Mouse (Mus musculus): ENCODE measurements around the gene E2f6. TPM values are rescaled to one million over a fixed set of nuclear protein-coding genes. Genes with fewer than 3 reads are reported as not detected.

E2f6 gene
- total and polyA plus RNA-seq, 2 experiments from 2014 or later: 20.0 to 21.2 TPM

GRCm38 (mm10) chr12:16876667-16877066 lies 65.9 kb downstream of the E2f6 start:
- TF ChIP-seq CTCF (IDR thresholded peaks at IDR 0.05; ENCODE audit: low read depth): no peak
- Histone ChIP-seq H3K36me3 (ENCODE audit: insufficient read depth, low read length) (no peaks in the 10 kb centered on the region), H3K27ac (peak overlapping the region; percentile 22; the same call in 1 of the 2 replicates), H3K9ac (replicated peaks; ENCODE audit: low read length) (no peak overlapping the region), H3K9me3 (ENCODE audit: low read length) (no peaks in the 10 kb centered on the region), H3K4me2 (ENCODE audit: low read depth, low read length) (no peak overlapping the region), H3K4me3 (ENCODE audit: low read length) (no peak overlapping the region), H3K4me1 (ENCODE audit: insufficient read depth, low read length) (0 out of 2 replicates have a peak, but pooled peaks cover 6% of the 10 kb centered on the region), H3K27me3 (ENCODE audit: insufficient read depth, low read length) (no peaks in the 10 kb centered on the region)
- DNase-seq (ENCODE audit: low spot score): no peak
- no peak for ATAC-seq
- WGBS: 58% methylated on average over 3 of the region's 3 CpGs

DNA sequence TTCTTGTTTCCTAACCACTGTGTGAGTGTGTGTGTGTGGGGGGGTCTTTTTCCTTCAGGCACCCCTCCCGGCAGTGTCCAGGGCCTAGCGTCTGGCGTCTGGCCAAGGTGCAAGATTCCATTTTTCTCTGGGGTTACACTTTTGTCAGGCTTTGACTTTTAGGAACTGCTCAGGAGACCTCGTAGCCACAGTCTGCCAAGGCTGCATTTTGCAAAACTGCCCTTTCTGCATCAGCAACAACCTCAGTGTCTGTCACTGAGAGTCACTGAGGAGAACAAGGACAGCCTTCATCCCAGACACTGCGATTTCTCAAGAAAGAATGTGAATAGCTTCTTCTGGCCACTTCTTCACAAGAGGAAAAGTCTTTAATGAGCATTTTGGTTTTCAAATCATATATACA lies 66.4 kb downstream of the E2f6 start:
- no peak overlapping the region for H3K4me2 ChIP-seq (ENCODE audit: low read depth, low read length)
- ATAC-seq (no peak), DNase-seq (ENCODE audit: low spot score) (no peak)
- no peaks in the 10 kb centered on the region for H3K9me3 ChIP-seq (ENCODE audit: low read length)
- H3K27me3 ChIP-seq (ENCODE audit: insufficient read depth, low read length): no peaks in the 10 kb centered on the region
- no peak overlapping the region for H3K4me3 ChIP-seq (ENCODE audit: low read length)
- WGBS: 46% methylated on average over 5 of the region's 5 CpGs
- no peak for TF ChIP-seq CTCF (IDR thresholded peaks at IDR 0.05; ENCODE audit: low read depth)
- H3K36me3 ChIP-seq (ENCODE audit: insufficient read depth, low read length): no peaks in the 10 kb centered on the region
- H3K27ac ChIP-seq: peak overlapping the region; percentile 22; the same call in 1 of the 2 replicates
- 0 out of 2 replicates have a peak, but pooled peaks cover 6% of the 10 kb centered on the region for H3K4me1 ChIP-seq (ENCODE audit: insufficient read depth, low read length)
- no peak overlapping the region for H3K9ac ChIP-seq (replicated peaks; ENCODE audit: low read length)

GRCm38 (mm10) chr12:16877679-16878078 lies 66.9 kb downstream of the E2f6 start:
- no peaks in the 10 kb centered on the region for H3K9me3 ChIP-seq (ENCODE audit: low read length)

GRCm38 (mm10) chr12:16879369-16879768 lies 68.6 kb downstream of the E2f6 start:
- DNase-seq (ENCODE audit: low spot score): no peak
- ATAC-seq: no peak

More at GRCm38 (mm10) chr12:16877679-16878078, 66.9 kb downstream of the E2f6 start:
- ATAC-seq (no peak), DNase-seq (ENCODE audit: low spot score) (no peak)
- 0 out of 2 replicates have a peak, but pooled peaks cover 6% of the 10 kb centered on the region for H3K4me1 ChIP-seq (ENCODE audit: insufficient read depth, low read length)
- H3K36me3 ChIP-seq (ENCODE audit: insufficient read depth, low read length): no peaks in the 10 kb centered on the region
- no peak for TF ChIP-seq CTCF (IDR thresholded peaks at IDR 0.05; ENCODE audit: low read depth)
- H3K27ac ChIP-seq: no peak overlapping the region
- H3K27me3 ChIP-seq (ENCODE audit: insufficient read depth, low read length): no peaks in the 10 kb centered on the region
- H3K4me3 ChIP-seq (ENCODE audit: low read length): no peak overlapping the region
- no peak overlapping the region for H3K4me2 ChIP-seq (ENCODE audit: low read depth, low read length)
- 35% methylated on average over 1 of the region's 1 CpGs for WGBS
- H3K9ac ChIP-seq (replicated peaks; ENCODE audit: low read length): no peak overlapping the region

DNA sequence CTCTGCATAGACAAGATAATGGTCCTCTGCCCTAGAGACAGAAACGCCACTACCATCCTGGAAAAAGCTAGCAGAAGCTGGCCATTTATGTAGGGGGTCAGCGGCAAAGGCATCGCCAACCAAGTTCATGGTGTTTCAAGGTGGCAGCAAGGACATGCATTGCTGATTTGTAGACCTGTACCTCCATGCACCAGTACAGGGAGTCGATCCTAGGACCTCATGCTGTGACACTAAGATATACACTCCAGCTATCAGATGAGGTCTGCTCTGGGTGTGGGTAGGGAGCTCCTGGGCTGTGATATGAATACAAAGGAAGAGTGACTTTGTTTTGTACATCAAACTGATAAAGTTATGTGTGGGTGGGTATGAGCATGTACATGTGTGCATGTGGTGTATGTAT lies 69.3 kb downstream of the E2f6 start:
- H3K9ac ChIP-seq (replicated peaks; ENCODE audit: low read length): no peak overlapping the region
- H3K27ac ChIP-seq: no peak overlapping the region
- H3K4me2 ChIP-seq (ENCODE audit: low read depth, low read length): no peak overlapping the region
- H3K4me3 ChIP-seq (ENCODE audit: low read length): no peak overlapping the region
- 94% methylated on average over 4 of the region's 4 CpGs for WGBS
- no peaks in the 10 kb centered on the region for H3K9me3 ChIP-seq (ENCODE audit: low read length)
- no peak for DNase-seq (ENCODE audit: low spot score)
- H3K27me3 ChIP-seq (ENCODE audit: insufficient read depth, low read length): no peaks in the 10 kb centered on the region
- ATAC-seq: no peak
- TF ChIP-seq CTCF (IDR thresholded peaks at IDR 0.05; ENCODE audit: low read depth): no peak
- 0 out of 2 replicates have a peak, but pooled peaks cover 3% of the 10 kb centered on the region for H3K4me1 ChIP-seq (ENCODE audit: insufficient read depth, low read length)
- no peaks in the 10 kb centered on the region for H3K36me3 ChIP-seq (ENCODE audit: insufficient read depth, low read length)

More at GRCm38 (mm10) chr12:16879369-16879768, 68.6 kb downstream of the E2f6 start:
- Histone ChIP-seq H3K9ac (replicated peaks; ENCODE audit: low read length) (no peak overlapping the region), H3K4me2 (ENCODE audit: low read depth, low read length) (no peak overlapping the region), H3K36me3 (ENCODE audit: insufficient read depth, low read length) (no peaks in the 10 kb centered on the region), H3K9me3 (ENCODE audit: low read length) (no peaks in the 10 kb centered on the region), H3K4me1 (ENCODE audit: insufficient read depth, low read length) (0 out of 2 replicates have a peak, but pooled peaks cover 3% of the 10 kb centered on the region), H3K4me3 (ENCODE audit: low read length) (no peak overlapping the region), H3K27me3 (ENCODE audit: insufficient read depth, low read length) (no peaks in the 10 kb centered on the region), H3K27ac (no peak overlapping the region)
- no peak for TF ChIP-seq CTCF (IDR thresholded peaks at IDR 0.05; ENCODE audit: low read depth)
- WGBS: 87% methylated on average over 1 of the region's 1 CpGs

GRCm38 (mm10) chr12:16882442-16882841 lies 71.7 kb downstream of the E2f6 start:
- H3K9ac ChIP-seq (replicated peaks; ENCODE audit: low read length): no peak overlapping the region
- no peaks in the 10 kb centered on the region for H3K9me3 ChIP-seq (ENCODE audit: low read length)
- H3K27me3 ChIP-seq (ENCODE audit: insufficient read depth, low read length): no peaks in the 10 kb centered on the region
- no peak overlapping the region for H3K27ac ChIP-seq
- H3K36me3 ChIP-seq (ENCODE audit: insufficient read depth, low read length): no peaks in the 10 kb centered on the region
- no peak for TF ChIP-seq CTCF (IDR thresholded peaks at IDR 0.05; ENCODE audit: low read depth)
- WGBS: 86% methylated on average over 3 of the region's 3 CpGs
- no peak overlapping the region for H3K4me3 ChIP-seq (ENCODE audit: low read length)
- no peak for DNase-seq (ENCODE audit: low spot score)
- H3K4me2 ChIP-seq (ENCODE audit: low read depth, low read length): no peak overlapping the region
- no peaks in the 10 kb centered on the region for H3K4me1 ChIP-seq (ENCODE audit: insufficient read depth, low read length)
- ATAC-seq: no peak

DNA sequence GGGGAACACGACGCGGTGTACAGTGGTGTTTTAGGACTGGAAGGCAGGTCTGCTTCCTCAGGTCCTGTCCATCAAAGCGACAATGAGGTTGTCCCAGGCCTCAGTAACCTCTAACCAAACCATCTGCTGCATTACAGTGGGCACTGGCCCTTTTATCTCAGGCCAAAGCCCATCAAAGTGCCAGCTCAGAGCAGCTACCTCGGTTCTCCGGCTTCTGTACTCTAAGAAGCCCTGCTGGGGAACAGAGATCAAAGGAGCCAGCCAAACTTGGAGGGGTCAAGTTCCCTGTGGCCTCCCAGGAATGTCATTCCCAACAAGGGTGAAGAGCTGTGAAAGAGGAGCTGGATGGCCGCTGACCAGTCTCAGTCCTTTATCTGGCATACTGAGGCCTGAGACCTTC lies 72.3 kb downstream of the E2f6 start:
- no peak for TF ChIP-seq CTCF (IDR thresholded peaks at IDR 0.05; ENCODE audit: low read depth)
- no peaks in the 10 kb centered on the region for H3K27me3 ChIP-seq (ENCODE audit: insufficient read depth, low read length)

More for the DNA sequence above, 72.3 kb downstream of the E2f6 start:
- no peaks in the 10 kb centered on the region for H3K36me3 ChIP-seq (ENCODE audit: insufficient read depth, low read length)
- no peak overlapping the region for H3K4me2 ChIP-seq (ENCODE audit: low read depth, low read length)
- no peak overlapping the region for H3K27ac ChIP-seq
- ATAC-seq (no peak), DNase-seq (ENCODE audit: low spot score) (no peak)
- H3K4me1 ChIP-seq (ENCODE audit: insufficient read depth, low read length): no peaks in the 10 kb centered on the region
- no peaks in the 10 kb centered on the region for H3K9me3 ChIP-seq (ENCODE audit: low read length)
- no peak overlapping the region for H3K9ac ChIP-seq (replicated peaks; ENCODE audit: low read length)
- WGBS: 62% methylated on average over 7 of the region's 7 CpGs
- no peak overlapping the region for H3K4me3 ChIP-seq (ENCODE audit: low read length)

All from hindbrain, postnatal 0 days (tissue).